Mouse (Mus musculus): ENCODE measurements at regions not wholly inside any gene's neighbourhood (a gene's known extent, or its start where the extent isn't known, plus 50 kb on each side); places are given as distances from the start of the nearest gene placed in this dataset.

GRCm38 (mm10) chr14:60525284-60525962 is 108.4 kb upstream of the Spata13 start:
- TF ChIP-seq POLR2A (IDR thresholded peaks at IDR 0.05; ENCODE audit: insufficient read length, low read depth) (no peak), USF1 (IDR thresholded peaks at IDR 0.05; ENCODE audit: low read depth) (no peak), MAX (IDR thresholded peaks at IDR 0.05; ENCODE audit: low read depth) (no peak), E2F4 (IDR thresholded peaks at IDR 0.05; ENCODE audit: insufficient read depth) (no peak), TCF12 (IDR thresholded peaks at IDR 0.05; ENCODE audit: insufficient read depth, poor library complexity, severe bottlenecking) (no peak), SRF (IDR thresholded peaks at IDR 0.05; ENCODE audit: control insufficient read depth, insufficient read length, low read depth) (no peak), TCF3 (IDR thresholded peaks at IDR 0.05; ENCODE audit: insufficient read length, low read depth) (no peak), POLR2AphosphoS2 (IDR thresholded peaks at IDR 0.05; ENCODE audit: insufficient read length, low read depth) (no peak), MYOD1 (IDR thresholded peaks at IDR 0.05; ENCODE audit: control insufficient read depth in 1 of 3, insufficient read length in 2 of 3, low read depth in 2 of 3) (no peak), REST (IDR thresholded peaks at IDR 0.05; ENCODE audit: insufficient read depth, insufficient read length) (no peak)

Data from myocyte (in vitro differentiated cells).